Comparison of ENCODE assay signal across 8 mouse cellular contexts in the genomic region with DNA sequence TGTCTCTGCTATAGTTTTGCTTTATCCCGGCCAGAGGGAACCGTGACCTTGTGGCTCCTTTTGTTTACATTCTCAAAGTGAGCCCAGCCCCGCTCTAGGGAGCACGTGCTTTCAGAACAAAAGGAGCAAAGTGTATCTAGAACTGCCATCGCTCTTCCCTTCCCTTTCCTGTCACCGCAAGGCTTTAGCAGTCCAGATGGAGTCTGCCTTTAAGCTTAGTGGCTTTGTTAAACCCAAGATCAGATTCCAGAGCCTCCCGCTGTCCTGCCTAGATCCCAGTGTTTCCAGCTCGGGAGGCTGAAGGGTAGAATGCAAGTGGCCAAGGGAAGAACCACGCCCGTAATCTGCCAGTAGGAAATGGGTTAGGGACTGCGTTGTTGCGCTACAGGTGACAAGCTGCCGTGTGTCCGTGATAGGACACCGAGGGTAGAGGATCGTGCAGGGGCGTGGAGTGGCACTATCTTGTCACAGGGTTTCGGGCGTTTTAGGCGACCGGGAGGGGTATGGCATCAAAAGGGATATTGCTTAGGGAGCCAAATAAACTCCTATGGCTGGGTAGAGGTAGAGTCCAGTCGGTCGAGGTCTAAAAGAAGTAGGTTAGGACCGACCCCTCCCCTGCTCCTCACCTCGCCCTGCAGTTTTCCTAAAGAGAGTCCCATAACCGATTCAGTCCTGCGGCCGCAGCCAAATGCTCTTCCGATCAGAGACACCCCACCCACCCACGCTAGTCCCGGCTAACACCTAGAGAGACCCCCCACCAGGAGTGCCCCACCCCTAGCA. TPM values are rescaled to one million over a fixed set of nuclear protein-coding genes. Genes with fewer than 3 reads are reported as not detected.
DNase-seq lines count a peak whose midpoint lies in the region; ATAC-seq and TF ChIP-seq lines count a peak whose summit lies in the region.

No protein-coding gene starts in this region.

- H3K4me1 ChIP-seq in testis, adult 2 months (ENCODE audit: control insufficient read depth, insufficient read depth, low read length), result peaks cover 8% of the 10 kb centered on the region
- H3K4me1 ChIP-seq in embryonic facial prominence, embryonic 13.5 days, result peaks cover 17% of the 10 kb centered on the region; the same call in 1 of the 2 replicates
- peaks cover 40% of the 10 kb centered on the region for H3K4me1 ChIP-seq in liver, embryonic 15.5 days (replicated peaks)
- peaks cover 41% of the 10 kb centered on the region for H3K4me1 ChIP-seq in neural tube, embryonic 13.5 days (replicated peaks)

- TF ChIP-seq POLR2A in testis, adult 2 months (IDR thresholded peaks at IDR 0.05; ENCODE audit: control insufficient read depth, low read depth, low read length), result 0 out of 2 replicates have a peak, but pooled peaks have one; percentile 21

- H3K9ac ChIP-seq in embryonic facial prominence, embryonic 13.5 days, result peak overlapping the region; percentile 95
- H3K9ac ChIP-seq in liver, embryonic 15.5 days, result peak overlapping the region; percentile 90
- peak overlapping the region; percentile 94 for H3K9ac ChIP-seq in neural tube, embryonic 13.5 days

- H3K36me3 ChIP-seq in testis, adult 2 months (ENCODE audit: control insufficient read depth, insufficient read depth, low read length), result peaks cover 2% of the 10 kb centered on the region
- peaks cover 19% of the 10 kb centered on the region for H3K36me3 ChIP-seq in embryonic facial prominence, embryonic 13.5 days
- H3K36me3 ChIP-seq in liver, embryonic 15.5 days (replicated peaks), result peaks cover 26% of the 10 kb centered on the region
- peaks cover 17% of the 10 kb centered on the region for H3K36me3 ChIP-seq in neural tube, embryonic 13.5 days

- H3K9me3 ChIP-seq in embryonic facial prominence, embryonic 13.5 days, result no peaks in the 10 kb centered on the region
- H3K9me3 ChIP-seq in liver, embryonic 15.5 days (replicated peaks), result no peaks in the 10 kb centered on the region
- no peaks in the 10 kb centered on the region for H3K9me3 ChIP-seq in neural tube, embryonic 13.5 days

- no peak for DNase-seq in testis, postnatal 14 days (ENCODE audit: low spot score)
- peak; percentile 32 for DNase-seq in heart, postnatal 4 days
- no peak for DNase-seq in right cerebral cortex, postnatal 25 days
- no peak for DNase-seq in adrenal gland, adult 8-10 months

- under 1% methylated on average over 31 of the region's 31 CpGs for WGBS in embryonic facial prominence, embryonic 13.5 days
- under 1% methylated on average over 31 of the region's 31 CpGs for WGBS in liver, embryonic 15.5 days (ENCODE audit: insufficient replicate concordance)
- under 1% methylated on average over 31 of the region's 31 CpGs for WGBS in neural tube, embryonic 13.5 days

- H3K27ac ChIP-seq in testis, adult 2 months (ENCODE audit: control insufficient read depth, insufficient read depth, low read depth, low read length), result peak overlapping the region; percentile 23
- H3K27ac ChIP-seq in embryonic facial prominence, embryonic 13.5 days, result peak overlapping the region; percentile 92
- H3K27ac ChIP-seq in liver, embryonic 15.5 days (replicated peaks), result peak overlapping the region; percentile 93
- peak overlapping the region; percentile 98 for H3K27ac ChIP-seq in neural tube, embryonic 13.5 days (replicated peaks)

- peak; percentile 1; the same call in 1 of the 2 replicates for ATAC-seq in embryonic facial prominence, embryonic 13.5 days (ENCODE audit: insufficient number of reproducible peaks, insufficient read depth, low FRiP score, low TSS enrichment, low read depth)
- ATAC-seq in liver, embryonic 15.5 days (ENCODE audit: insufficient read depth), result peak; percentile 56
- ATAC-seq in neural tube, embryonic 13.5 days (ENCODE audit: low read depth), result peak; percentile 52

- H3K4me3 ChIP-seq in testis, adult 2 months (ENCODE audit: control insufficient read depth, low read depth, low read length), result peak overlapping the region; percentile 91
- peak overlapping the region; percentile 89 for H3K4me3 ChIP-seq in embryonic facial prominence, embryonic 13.5 days
- H3K4me3 ChIP-seq in liver, embryonic 15.5 days (replicated peaks), result peak overlapping the region; percentile 81
- H3K4me3 ChIP-seq in neural tube, embryonic 13.5 days, result peak overlapping the region; percentile 83

- TF ChIP-seq CTCF in testis, adult 2 months (IDR thresholded peaks at IDR 0.05; ENCODE audit: control insufficient read depth, insufficient read depth, insufficient replicate concordance, low read depth, low read length), result no peak

- peak overlapping the region; percentile 95 for H3K4me2 ChIP-seq in embryonic facial prominence, embryonic 13.5 days
- peak overlapping the region; percentile 98 for H3K4me2 ChIP-seq in liver, embryonic 15.5 days
- peak overlapping the region; percentile 83 for H3K4me2 ChIP-seq in neural tube, embryonic 13.5 days

- H3K27me3 ChIP-seq in testis, adult 2 months (ENCODE audit: control insufficient read depth, insufficient read depth, low read length), result no peaks in the 10 kb centered on the region
- no peaks in the 10 kb centered on the region for H3K27me3 ChIP-seq in embryonic facial prominence, embryonic 13.5 days
- H3K27me3 ChIP-seq in liver, embryonic 15.5 days, result no peaks in the 10 kb centered on the region; the same call in 1 of the 2 replicates
- H3K27me3 ChIP-seq in neural tube, embryonic 13.5 days, result no peaks in the 10 kb centered on the region

RNA-seq across cellular contexts. Expression of a gene that starts 0.5 kb away (rescaled TPM):
- 109 and 126 TPM in 2 replicates for polyA plus RNA-seq in testis, adult 2 months (2012; rRNA removed)
- polyA plus RNA-seq in embryonic facial prominence, embryonic 13.5 days (2015; fragmentation: Nextera tagmentation; extraction: Ambion mirVana), result 2,120 and 2,313 TPM in 2 replicates
- total RNA-seq in heart, postnatal 4 days (2021), result 100 to 1,000 TPM; 312 to 327 TPM
- polyA plus RNA-seq in liver, embryonic 15.5 days (2015; fragmentation: Nextera tagmentation; extraction: Ambion mirVana), result 398 and 432 TPM in 2 replicates
- polyA plus RNA-seq in neural tube, embryonic 13.5 days (2015; fragmentation: Nextera tagmentation; extraction: Ambion mirVana), result 6,082 and 6,118 TPM in 2 replicates
- 10 to 100 TPM; 20.9 to 31.8 (median 30.0) TPM for total RNA-seq in adrenal gland, adult 8-10 months (2022)

RNA-seq across cellular contexts. Expression of a gene that starts 28.9 kb away (rescaled TPM):
- polyA plus RNA-seq in testis, adult 2 months (2012; rRNA removed), result 65.0 and 67.1 TPM in 2 replicates
- 3.8 and 4.0 TPM in 2 replicates for polyA plus RNA-seq in embryonic facial prominence, embryonic 13.5 days (2015; fragmentation: Nextera tagmentation; extraction: Ambion mirVana)
- 1 to 10 TPM; 8.2 to 9.0 TPM for total RNA-seq in heart, postnatal 4 days (2021)
- polyA plus RNA-seq in liver, embryonic 15.5 days (2015; fragmentation: Nextera tagmentation; extraction: Ambion mirVana), result 7.8 and 8.4 TPM in 2 replicates
- polyA plus RNA-seq in neural tube, embryonic 13.5 days (2015; fragmentation: Nextera tagmentation; extraction: Ambion mirVana), result 19.5 and 23.3 TPM in 2 replicates
- 10 to 100 TPM; 54.1 to 81.1 (median 71.3) TPM for total RNA-seq in adrenal gland, adult 8-10 months (2022)

RNA-seq across cellular contexts. Expression of a gene that starts 43.2 kb away (rescaled TPM):
- polyA plus RNA-seq in testis, adult 2 months (2012; rRNA removed), result 3.7 and 3.8 TPM in 2 replicates
- 10.6 and 11.7 TPM in 2 replicates for polyA plus RNA-seq in embryonic facial prominence, embryonic 13.5 days (2015; fragmentation: Nextera tagmentation; extraction: Ambion mirVana)
- total RNA-seq in heart, postnatal 4 days (2021), result 1 to 10 TPM; 2.9 to 3.6 TPM
- polyA plus RNA-seq in liver, embryonic 15.5 days (2015; fragmentation: Nextera tagmentation; extraction: Ambion mirVana), result 14.0 and 18.9 TPM in 2 replicates
- polyA plus RNA-seq in neural tube, embryonic 13.5 days (2015; fragmentation: Nextera tagmentation; extraction: Ambion mirVana), result 2.3 TPM in 2 replicates
- total RNA-seq in adrenal gland, adult 8-10 months (2022), result 1 to 10 TPM in 3 of 4 experiments, under 1 TPM in 1; 0.66 to 2.4 (median 2.2) TPM

Comparison
In these comparisons a context has a peak if more than half of its experiments do, and no peak if none do; other contexts are left out.
1. H3K27ac ChIP-seq: peak in every context shown above with its lines; median percentile 98 in neural tube, embryonic 13.5 days; 93 in liver, embryonic 15.5 days; 92 in embryonic facial prominence, embryonic 13.5 days; 23 in testis, adult 2 months.
2. ATAC-seq: peak in every context shown above with its lines; median percentile 56 in liver, embryonic 15.5 days; 52 in neural tube, embryonic 13.5 days; 1 in embryonic facial prominence, embryonic 13.5 days.